Mouse (Mus musculus) lung, adult 18-20 months (tissue): ENCODE results near the gene Tlr9.

ENCODE experiments used
- DNase-seq, 2 experiments: peaks; one replicate each; pipeline ENCODE4 v3.0.0; 2022; ENCODE audit warnings: mixed read lengths in 2 of 2

Gene Tlr9

DNA sequence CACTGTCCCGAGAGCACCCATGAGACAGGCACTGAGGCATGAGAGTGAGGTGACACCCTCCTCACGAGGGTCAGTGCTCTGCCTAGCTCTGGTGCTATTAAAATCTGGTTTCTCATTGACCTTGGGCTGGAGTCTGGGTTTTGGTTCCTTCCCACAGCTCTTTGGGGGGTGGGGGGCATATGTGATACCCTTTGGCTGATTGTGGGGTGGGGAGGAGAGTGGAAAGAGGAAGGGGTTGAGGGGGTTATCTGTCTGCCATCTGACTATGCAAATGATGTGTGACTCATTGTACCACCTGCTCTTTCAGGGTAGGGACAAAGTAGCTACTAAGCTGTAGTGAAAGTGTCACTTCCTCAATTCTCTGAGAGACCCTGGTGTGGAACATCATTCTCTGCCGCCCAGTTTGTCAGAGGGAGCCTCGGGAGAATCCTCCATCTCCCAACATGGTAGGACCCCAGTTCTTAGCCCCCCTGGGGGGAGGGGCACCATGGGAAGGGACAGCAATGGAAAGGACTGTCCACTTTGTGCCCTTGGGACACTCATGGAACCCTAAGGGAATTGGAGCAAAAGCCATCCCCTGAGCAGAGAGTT is at the start of gene Tlr9:
Tlr9 (plus strand) TSS at position 338 of the 591 bp plus-strand sequence.
- DNase-seq: no peak

DNA sequence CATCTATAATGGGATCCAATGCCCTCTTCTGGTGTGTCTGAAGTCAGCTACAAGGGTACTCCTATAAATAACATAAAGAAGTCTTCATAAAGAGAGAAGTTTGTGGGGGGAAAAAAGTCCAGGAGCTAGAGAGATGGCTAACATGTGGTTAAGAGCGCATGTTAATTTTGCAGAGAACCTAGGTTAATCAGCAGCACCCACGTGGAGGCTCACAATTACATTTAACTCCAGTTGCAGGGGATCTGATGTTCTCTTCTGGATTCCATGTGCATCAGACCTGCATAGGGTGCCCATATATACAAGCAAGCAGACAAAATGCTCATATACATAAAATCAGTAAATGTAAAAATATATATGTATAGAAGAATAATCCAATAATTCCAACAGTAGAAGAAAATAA is 49.0 kb upstream of the Tlr9 start:
- no peak for DNase-seq

GRCm38 (mm10) chr9:106175552-106176200 is 46.7 kb upstream of the Tlr9 start:
- DNase-seq: no peak

DNA sequence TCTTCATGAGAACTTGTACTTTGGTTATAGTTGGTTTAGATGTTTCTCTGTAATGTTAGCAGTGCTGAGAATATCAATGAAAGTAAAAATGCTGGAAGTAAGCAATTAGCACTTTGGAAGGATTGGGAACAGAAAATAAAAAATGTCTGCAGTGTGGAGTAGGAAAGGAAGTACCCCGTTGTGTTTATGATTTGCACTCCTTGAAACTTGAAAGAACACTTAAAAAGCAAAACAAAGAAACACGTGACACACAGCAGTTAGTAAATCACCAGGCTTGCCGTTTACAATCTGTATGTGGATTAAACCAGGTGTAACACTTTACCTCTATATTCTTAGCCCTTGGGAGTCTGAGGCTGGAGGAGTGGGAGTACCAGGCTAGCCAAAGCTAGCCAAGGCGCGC is 45.6 kb upstream of the Tlr9 start:
- DNase-seq: no peak

DNA sequence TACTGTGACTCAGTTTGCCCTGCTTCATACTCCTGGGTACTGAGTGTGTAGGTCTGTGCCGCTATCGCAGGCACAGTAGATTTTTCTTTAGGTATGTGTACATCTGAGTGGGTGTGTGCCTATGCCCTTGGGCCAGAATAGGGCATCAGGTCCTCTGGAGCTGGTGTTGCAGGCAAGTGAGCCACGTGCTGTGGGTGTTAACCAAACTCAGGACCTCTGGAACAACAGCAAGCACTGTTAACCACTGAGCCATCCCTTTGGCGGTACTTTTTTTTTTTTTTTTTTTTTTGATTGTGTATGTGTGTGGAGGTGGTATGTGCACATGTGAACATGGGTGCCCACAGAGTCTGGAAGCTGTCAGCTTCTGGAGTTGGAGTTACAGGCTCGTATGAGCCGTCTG is 44.6 kb upstream of the Tlr9 start:
- no peak for DNase-seq

DNA sequence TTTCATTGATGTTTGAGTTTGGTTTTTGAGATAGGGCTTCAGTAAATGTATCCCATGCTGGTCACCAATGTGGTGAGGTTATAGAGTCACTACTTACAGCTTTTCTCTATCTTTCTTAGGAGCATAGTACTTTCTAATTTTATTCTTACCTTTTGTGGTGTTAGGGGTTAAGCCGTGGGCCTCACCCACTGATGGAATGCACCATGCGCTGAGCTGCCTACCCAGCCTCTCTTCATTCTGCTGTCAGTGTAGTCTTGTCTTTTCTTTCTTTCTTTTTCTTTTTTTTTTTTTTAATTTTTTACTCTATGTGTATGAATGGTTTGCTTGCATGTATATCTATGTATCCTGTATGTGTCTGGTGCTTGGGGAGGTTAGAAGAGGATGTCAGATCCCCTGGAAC is 42.9 kb upstream of the Tlr9 start:
- no peak for DNase-seq

- DNase-seq: no peak
Observed at GRCm38 (mm10) chr9:106179964-106180363, 42.4 kb upstream of the Tlr9 start.

- no peak for DNase-seq
Observed at GRCm38 (mm10) chr9:106182146-106182545, 40.3 kb upstream of the Tlr9 start.

- no peak for DNase-seq
Observed at GRCm38 (mm10) chr9:106183996-106184395, 38.4 kb upstream of the Tlr9 start.

- no peak for DNase-seq
Observed at GRCm38 (mm10) chr9:106191355-106191754, 31.0 kb upstream of the Tlr9 start.

GRCm38 (mm10) chr9:106192024-106192423 is 30.4 kb upstream of the Tlr9 start:
- no peak for DNase-seq

GRCm38 (mm10) chr9:106192998-106193397 is 29.4 kb upstream of the Tlr9 start:
- no peak for DNase-seq

- no peak for DNase-seq
Observed at GRCm38 (mm10) chr9:106193930-106194807, 28.2 kb upstream of the Tlr9 start.

- no peak for DNase-seq
Observed at GRCm38 (mm10) chr9:106195693-106196092, 26.7 kb upstream of the Tlr9 start.

DNA sequence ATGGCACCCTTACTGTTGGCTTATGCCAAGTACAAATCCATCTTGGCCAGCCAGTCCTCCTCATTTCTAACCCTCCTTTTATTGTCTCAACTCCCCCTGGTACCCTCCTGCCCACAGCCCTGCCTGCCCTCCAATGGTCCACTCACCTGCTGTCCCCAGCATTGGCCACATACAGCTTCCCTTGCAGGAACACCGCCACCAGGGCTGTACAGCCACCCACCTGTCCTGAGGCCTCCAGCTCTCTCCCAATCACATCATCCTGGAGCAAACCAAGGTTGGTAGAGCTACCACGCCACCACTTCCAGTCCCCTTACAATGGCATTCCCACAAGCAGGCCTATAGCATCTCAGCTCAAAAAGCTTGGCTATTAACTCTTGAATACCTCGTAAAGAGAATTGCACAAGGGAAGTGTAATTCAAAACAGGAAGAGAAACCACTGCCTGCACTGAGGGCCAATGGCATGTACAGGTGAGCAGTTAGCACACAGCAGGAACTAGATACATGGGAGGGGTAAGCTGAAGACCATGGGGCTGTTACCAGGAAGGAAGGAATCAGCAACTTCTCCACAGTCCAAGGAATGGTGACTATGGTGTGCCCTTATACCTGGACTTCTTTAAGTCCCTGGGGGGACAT is 25.2 kb upstream of the Tlr9 start:
- DNase-seq: no peak

DNA sequence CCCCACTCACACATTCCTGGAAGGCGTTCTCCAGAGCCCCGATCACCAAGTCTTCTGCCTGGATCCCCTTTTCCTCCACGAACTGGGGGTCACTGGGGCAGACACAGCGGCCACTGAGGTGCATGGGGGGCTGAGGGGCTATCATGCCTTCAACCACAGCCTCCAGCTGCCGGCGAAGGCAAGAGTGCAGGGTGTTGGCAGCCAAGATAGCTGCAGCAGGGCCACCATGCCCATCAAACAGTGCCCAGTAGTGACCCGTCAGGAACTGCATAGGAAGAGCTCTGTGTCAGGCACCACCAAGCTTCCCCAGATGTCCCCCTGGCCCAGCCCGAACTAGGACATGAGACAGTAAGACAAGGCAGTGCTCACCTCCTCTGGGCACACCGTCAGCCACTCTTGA is 24.7 kb upstream of the Tlr9 start:
- no peak for DNase-seq

GRCm38 (mm10) chr9:106198962-106199458 is 23.4 kb upstream of the Tlr9 start:
- DNase-seq: peak; percentile 83 to 88

DNA sequence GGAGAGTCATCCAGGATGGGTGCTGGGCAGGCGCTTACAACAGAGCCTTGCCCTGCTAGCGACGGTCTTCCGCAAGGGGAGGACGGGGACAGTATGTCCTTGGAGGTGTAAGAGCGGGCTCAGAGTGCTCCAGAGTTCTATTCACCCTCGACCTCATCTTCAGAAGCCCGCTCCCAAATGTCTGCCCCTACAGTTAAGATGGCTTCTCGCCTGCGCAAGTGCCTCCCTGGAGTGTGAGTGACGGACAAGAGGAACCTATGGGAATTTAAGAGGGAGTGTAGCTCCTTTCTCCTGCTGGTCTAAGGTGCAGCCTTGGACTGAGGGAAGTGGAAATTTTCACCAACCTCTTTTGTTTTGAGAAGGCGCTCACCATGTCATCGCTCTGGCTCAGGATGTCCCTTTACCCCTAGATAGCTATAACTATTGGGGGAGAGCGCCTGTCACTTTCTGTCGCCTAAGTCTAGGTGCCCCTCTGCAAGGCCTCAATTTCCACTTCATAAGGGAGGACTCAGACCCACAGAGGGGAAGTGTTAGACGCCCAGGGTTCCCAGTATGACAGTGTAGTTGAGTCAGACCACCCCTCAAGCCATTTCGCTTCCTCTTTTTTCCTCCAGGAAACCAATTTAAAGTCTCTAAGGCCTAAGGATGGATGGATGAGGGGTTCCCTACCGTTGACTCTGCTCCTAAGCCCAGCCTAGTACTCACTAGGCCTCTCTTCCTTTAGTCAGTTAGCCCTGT is 22.7 kb upstream of the Tlr9 start, which contains the start of gene Ppm1m:
Ppm1m (minus strand) TSS at position 212 of the 738 bp plus-strand sequence.
- no peak for DNase-seq

DNA sequence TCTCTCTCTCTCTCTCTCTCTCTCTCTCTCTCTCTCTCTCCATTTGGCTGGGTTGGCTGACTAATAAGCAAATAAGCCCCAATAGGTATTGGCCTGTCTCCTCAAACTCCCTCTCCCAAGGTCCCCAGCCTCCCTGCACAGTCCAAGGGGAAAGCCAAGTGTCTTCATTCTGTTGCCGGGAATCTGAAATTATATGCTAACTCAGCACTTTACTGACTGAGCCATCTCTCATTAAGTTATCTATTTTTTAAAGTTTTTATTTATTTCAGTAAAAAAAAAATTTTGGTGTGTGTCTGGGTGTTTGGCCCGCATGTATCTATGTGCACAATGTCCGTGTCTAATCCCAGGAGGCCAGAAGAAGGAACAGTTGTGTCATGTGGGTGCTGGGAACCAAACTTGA is 20.5 kb upstream of the Tlr9 start:
- DNase-seq: no peak

DNA sequence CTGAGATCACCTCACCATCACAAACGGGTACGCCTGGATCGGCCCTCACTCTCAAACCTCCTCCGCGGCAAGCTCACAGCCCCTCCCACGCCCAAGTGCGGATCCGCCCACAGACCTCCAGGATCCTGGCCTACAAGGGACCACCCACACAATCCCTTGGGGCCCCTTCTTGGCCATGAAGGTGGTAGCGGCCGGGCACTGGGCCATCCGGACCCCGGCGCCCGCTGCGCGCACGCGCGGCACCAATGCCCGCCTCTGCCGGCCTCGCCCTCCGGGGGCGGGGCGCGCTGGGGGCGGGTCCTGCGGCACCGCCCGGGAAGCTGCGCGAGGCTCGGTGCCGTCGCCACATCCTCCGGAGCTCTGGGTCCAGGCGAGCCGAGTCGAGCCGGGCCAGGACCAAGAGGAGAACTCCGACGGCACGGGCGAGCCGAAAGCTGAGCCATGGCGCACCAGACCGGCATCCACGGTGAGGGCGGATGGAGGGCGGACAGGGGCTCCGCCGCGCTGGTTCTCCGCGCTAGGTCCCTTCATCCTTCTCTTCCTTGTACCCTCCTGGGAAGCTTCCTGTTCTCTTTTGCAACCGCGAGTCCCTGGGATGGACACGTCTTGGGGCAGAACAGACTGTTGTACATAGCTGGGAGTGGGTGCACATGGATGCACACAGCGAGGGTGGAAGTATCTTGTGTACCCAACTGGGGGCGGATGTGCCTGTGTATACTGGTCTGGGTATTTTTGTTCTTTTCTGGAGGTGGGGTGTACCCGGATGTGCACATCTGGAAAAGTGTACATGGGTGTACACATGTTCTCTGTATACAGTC is 19.4 kb upstream of the Tlr9 start, which contains the start of gene Twf2:
Twf2 (plus strand) TSS at position 290 of the 818 bp plus-strand sequence.
- DNase-seq: peak; percentile 90 to 93
